Mouse (Mus musculus): ENCODE measurements around the gene Parvg.

DNA sequence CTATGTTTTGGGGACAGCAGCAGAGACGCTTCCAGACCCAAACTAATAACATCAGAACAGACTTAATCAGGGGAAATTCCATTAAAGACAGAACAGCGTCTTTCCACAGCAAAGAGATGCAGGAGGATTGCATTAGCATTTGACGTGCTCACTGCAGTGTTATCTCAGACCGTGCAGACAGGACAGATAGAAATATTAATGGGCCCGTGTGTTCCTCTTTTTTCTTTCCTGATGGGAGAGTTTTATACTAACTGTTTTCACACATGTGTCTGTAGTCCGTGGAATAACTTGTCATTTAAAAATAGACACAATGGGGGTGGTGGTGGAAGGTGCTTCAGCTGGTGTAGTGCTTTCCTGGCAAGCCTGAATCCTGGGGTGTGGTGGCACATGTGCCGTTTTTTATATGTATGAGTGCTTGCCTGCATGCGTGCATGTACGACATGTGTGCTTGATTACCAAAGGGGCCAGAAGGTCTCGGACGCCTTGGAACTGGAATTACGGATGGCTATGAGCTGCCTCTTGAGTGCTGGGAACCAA is 12.5 kb downstream of the Parvg start:
- TF ChIP-seq CTCF (IDR thresholded peaks at IDR 0.05; ENCODE audit: low read depth, low read length): no peak
- no peak for TF ChIP-seq GATA1 (IDR thresholded peaks at IDR 0.05; ENCODE audit: borderline replicate concordance, low read length)
- no peak for TF ChIP-seq TAL1 (conservative IDR thresholded peaks at IDR 0.05; ENCODE audit: low read depth, low read length)
- TF ChIP-seq GATA2 (IDR thresholded peaks at IDR 0.05; ENCODE audit: borderline replicate concordance, low read depth, low read length): no peak
